Mouse (Mus musculus): Measurements from ENCODE around the gene Abhd11.

GRCm38 (mm10) chr5:134963546-134963945, 45.4 kb upstream of the Abhd11 start:
- no peak for TF ChIP-seq CTCF (IDR thresholded peaks at IDR 0.05; ENCODE audit: low read depth, low read length)
- no peak for TF ChIP-seq POLR2A (IDR thresholded peaks at IDR 0.05; ENCODE audit: insufficient read depth, low read length)

Measured in ES-Bruce4 (cell line).